Mouse (Mus musculus) cerebellum, adult 9-10 months (tissue): ENCODE results near the gene Plcb4.

Source experiments
- DNase-seq: peaks from one replicate; pipeline ENCODE4 v3.0.0; 2022

Gene Plcb4

DNA sequence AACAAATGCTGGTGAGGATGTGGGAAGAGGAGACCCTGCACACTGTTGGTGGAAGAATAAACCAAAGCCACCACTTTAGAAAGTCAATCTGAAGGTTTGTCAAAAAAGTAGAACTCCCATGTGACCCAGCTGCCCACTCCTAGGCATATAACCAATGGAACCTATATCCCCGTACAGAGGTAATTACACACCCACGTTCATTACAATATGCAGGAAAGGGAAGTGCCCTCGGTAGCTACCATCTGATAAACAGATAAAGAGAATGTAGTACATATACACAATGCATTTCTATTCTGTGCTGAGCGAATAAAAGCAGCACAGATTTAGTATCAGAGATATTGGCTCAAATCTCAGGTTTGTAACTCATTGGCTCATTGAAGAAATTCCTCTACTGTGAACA is 242.2 kb downstream of the Plcb4 start:
- no peak for DNase-seq

DNA sequence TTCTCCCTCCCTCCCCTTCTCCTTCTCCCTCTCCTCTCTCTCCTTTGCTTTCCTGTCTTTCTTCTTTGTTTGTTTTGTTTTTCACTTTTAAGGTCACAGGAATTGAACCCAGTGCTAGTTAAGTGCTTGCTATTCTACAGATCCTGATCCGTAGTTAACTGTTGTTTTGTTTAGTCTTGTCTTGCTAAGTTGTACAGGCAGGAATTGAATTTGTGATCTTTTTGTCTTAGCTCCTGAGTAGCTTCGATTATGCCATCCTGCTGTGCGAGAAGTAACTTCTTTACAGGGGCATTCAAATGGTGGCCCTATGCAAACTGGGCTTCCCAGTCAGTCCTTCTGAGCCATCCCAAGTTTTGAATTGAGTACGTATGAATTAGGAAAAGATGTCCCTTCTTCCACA is 245.5 kb downstream of the Plcb4 start:
- no peak for DNase-seq

DNA sequence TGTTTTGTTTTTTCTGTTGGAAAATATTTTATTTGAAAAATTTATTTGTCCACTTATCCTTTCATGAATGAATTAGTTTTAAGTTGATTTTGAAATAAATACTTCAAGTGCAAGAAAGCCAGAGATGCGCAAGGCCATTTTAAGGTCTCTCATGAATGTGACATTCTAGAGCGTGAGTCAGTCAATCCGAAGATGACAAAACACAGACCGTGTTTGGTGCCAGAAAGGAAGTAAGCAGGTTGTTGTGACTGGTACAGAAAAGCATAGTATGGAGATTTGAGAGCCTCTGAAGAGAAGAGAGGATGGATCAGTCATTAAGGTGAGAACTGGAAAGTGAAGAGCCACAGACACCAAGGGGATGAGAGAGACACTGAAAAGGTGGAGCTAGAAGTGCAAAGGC is 246.0 kb downstream of the Plcb4 start:
- DNase-seq, result no peak

DNA sequence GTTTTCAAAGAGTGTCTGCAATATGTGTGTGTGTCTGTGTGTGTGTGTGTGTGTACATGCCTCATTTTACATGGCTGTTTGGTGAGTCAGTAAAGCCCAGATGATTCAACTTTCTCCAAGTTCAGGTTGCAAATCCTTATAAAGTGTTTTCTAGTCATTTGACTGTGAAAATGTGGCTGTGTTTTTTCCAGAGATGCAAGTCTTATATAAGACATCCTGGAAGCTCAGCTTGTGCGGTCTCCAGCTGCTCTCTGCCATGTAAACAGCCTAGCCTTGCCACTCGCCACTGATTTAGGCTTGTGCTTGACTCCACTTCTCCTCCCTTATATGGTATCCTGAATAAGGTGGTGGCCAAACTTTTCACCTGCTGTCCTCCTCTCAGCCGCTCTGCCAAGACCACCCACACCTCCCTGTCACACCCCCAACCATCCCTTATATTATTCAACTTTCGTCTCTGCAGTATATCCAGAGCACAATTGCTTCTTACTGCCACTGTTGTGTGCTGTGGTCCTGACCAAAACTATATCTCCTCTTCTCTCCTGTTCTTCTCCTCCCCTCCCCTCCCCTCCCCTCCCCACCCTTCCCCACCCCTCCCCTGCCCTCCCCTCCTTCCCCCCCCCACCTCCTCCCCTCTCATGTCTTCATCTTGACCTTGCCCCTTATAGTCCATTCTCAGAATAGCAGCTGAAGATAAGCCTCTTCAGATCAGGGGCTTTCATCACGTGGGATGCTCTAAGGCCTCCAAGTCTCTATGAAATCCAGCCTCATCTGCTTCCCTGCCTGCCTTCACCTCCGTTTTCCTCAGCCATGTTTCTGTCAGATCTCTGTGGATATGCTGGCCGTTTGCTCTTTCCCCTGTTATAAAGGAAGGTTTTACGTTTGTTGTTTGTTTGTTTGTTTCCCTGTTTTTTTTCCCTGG is 255.8 kb downstream of the Plcb4 start:
- peak; percentile 63 for DNase-seq

DNA sequence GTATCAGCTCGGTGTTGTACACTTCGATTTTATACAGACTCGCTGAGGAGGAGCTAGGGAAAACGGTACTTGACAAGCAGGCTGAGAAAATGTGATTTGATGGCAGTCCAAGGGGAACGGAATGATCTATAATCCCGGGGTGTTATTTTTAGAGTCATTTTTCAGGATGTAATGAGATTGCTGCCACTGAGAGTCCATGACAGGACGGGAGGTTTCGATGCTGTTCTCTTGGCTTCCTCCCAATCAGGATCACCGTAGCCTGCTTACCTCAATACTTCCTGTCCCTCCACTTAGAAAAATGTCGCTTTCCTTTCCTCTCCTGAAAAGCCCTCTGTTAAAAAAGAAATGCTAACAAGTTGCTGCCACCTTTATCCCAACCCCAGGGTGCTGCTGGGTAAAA is 257.1 kb downstream of the Plcb4 start:
- DNase-seq, result peak; percentile 65

DNA sequence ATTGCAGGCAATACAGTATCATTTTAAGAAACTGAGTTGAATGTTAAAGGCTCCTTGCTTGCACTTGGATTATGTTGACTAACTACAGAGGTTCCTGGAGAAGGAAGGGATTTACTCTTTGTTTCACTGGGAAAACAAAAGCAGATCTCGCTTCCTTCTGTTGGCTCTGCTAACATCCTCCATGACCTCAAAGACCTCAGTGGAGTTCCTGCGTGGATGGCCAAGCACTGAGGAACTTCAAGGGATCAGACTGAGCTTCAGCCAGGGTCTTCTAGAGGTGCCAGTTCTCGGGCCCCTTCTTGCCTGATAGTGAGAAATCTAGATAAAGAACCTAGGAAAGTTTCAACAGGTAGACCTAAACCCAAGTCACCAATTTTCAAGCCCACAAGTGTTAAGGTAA is 258.2 kb downstream of the Plcb4 start:
- no peak for DNase-seq

DNA sequence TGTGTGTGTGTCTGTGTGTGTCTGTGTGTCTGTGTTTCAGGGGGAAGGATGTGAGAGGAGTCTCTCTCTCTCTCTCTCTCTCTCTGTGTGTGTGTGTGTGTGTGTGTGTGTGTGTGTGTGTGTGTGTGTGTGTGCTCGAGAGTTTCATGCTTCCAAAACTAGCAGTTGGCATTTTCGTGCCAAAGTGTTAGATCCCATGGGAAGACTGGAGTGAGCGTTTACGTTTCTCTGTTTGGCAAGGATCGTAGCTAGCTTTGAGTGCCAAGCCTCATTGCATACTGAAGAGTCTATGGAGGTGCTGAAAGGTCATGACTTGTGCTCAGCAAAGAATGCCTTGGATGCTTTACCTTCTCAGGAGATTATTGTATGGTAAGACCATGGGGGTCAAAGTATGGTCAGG is 259.3 kb downstream of the Plcb4 start:
- no peak for DNase-seq

DNA sequence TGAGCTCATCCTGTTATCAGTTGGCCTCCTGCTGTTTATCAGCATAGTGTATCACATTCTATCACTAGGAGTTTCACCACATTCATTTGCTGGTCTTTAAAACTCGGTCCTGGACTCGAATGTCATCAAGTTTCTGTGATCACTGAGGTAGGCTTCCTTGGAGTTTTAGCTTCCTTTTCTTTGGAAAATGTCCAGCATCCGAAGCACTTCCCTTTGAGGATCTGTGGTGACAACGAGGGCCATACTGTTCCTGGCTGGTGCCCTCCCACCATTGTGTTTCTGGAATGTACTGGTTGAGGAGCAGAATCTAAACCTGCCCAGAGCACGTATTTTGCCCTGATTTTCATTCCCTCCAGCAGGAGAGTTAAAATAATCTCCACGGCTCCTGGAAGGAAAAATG is 260.8 kb downstream of the Plcb4 start:
- no peak for DNase-seq

DNA sequence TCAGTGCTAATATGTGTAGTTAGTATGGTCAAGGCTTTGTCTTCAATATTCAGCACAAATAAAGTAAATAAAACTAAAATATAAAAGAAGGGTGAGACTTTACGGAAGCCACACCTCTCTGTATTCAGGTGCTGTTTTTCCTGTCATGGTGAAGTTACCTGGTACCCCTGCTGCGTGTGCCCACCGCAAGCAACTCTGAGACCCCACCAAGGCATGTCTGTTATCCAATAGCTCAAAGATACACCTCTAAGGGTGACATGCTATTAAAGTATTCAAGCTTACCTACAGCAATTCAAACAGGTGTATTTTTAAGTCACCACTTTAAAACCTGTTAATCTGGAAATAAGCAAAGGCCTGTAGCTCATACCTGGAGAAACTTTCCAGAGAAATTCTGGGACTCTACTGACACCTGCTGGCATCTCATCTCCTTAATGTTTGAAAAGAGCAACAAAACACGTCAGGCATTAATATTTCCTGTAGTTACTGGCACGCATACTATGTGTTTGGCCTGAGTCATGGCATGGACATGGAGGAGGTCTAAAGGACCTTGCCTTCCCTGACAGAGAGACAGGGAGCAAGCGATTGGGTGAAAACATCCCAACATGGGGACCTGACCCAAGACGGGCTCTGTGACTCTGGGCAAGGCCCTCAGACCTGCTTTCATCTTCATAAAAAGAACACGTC is 268.0 kb downstream of the Plcb4 start:
- DNase-seq, result peak; percentile 90

DNA sequence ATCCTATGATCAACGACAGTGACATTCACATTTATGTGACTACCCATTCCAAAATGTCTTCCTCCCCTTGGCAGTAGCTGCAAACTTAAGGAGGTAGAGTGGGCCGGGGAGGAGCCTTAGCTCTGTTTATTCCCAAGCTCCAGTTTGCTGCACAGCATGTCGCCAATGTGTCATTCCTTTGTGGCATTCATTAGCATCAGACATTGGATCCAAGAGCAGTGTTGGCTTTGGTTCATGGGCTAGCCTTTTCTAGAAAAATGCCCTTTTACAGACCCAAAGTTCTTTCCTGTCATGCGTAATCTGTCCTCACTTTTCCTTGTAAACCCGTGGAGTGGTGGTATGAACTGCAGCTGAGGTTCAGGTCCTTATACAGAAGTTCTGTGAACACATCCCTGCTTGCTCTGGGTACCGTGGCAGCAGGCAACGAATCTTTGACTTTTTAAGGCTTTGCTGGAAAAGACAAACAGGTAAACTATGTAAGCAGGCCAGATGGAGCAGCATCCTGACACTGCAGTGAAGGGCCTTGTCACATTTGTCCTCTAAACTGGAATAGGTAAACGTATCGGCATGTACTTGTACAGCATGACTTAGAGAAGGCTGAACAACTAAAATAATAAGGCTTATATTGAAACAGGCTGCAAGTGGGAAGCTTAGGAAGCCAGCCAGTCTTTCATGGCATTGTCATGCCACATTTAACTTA is 270.4 kb downstream of the Plcb4 start:
- peak; percentile 88 for DNase-seq

DNA sequence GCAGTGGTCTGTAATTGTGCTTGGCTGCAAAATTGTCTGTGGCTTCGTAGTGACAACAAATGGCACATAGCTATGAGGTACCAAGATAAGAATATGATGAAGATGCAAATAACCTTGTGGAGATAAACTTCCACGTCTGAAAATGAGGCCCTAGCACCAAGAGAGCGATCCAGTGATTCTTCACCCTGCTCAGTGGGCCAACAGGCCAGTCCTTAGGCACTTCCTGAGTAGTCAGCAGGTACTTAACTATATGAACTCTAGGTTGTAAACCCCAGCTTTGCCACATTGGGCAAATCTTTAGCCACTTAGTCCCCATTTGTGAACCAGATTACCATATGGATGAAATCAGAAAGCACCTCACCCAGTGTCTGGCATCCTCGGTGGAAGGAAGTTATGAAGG is 271.9 kb downstream of the Plcb4 start:
- DNase-seq, result no peak

DNA sequence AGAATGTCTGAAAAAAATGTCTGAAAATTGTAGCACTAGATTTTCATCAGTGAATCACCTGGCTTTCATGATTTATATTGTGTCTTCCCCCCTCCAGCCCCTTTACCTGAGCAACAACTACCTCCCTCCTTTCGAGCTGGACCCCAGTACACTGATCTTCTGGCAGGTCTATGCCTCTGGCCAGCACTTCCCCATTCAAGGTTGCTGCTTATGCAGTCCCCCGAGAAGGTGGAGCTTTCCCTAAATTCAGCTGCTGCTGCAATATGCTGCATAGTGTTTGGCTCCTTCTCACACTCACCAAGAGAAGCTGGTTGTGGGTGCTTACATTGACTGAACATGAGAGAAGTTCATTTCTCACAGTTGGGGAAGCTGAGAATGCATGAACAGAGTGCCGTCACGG is 273.8 kb downstream of the Plcb4 start:
- no peak for DNase-seq

DNA sequence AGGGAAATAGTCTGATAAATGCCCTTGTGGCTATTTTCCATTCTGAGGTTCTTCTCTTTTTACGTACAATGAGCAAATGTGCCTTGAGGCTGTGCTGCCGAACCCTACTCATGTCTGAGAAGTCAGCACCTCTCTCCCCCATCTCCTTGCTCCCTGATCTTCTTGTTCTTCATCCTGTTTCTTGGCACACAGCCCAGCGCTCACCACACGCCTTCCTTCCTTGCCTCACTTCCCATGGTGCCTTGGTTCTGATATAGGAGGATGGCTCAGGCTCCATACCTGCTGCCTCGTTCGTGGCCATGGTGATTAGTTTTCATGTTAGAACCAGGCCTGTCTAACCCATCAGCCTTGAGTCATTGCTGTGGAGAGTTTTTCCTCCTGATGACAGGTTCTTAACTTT is 277.6 kb downstream of the Plcb4 start:
- DNase-seq, result no peak

DNA sequence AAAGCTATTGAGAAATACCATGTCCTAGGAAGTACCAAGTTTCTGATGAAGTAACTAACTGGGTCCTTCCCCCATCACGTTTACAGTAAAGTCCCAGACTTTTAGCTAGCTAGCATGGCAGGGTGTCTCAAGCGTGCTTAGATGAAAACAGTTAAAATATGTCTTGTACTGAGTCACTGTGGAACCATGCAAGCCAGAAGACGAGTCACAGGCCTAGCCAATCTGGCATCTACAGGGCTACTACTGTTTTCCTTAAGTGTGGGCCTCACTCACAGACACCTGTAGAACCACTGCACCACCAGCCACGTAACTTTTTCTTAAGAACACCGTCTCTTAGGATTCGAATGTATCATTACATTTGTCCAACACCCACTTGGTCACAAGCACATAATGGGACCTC is 278.8 kb downstream of the Plcb4 start:
- DNase-seq, result no peak

DNA sequence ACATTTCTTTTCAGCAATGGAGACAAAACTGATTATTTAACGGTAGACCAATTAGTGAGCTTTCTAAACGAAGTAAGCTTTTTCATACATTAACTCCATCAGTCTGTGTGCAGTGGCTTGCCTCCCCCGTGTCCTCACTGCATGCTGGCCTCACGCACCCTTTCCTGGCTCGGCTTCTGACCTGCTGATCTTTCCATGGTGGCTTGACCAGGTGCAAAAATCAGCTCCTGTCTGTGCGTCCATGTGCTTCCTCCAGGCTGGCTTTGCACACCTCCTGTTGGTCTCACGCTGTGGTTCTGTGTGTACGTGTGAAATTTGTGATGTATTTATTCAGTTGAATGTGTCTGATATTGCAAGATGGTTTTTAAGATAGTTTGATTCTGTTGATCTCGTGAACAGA is 281.1 kb downstream of the Plcb4 start:
- DNase-seq, result peak; percentile 76

DNA sequence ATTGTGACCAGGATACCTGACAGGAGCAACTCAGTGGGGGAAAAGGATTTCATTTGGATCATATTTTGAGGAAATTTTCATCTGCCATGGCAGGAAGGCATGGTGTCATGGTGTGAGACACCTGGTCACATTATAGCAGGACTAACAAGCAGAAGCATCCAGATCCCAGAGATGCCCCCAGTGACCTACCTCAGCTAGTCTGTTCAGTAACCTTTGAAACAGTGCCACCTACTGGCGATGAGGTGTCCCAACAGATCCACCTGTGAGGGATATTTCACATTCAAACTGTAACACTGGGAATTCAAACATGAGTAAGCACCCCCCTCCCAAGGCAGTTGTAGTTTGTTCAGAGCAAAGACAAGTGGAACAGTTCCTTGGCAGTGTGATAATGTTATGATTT is 289.0 kb downstream of the Plcb4 start:
- no peak for DNase-seq

DNA sequence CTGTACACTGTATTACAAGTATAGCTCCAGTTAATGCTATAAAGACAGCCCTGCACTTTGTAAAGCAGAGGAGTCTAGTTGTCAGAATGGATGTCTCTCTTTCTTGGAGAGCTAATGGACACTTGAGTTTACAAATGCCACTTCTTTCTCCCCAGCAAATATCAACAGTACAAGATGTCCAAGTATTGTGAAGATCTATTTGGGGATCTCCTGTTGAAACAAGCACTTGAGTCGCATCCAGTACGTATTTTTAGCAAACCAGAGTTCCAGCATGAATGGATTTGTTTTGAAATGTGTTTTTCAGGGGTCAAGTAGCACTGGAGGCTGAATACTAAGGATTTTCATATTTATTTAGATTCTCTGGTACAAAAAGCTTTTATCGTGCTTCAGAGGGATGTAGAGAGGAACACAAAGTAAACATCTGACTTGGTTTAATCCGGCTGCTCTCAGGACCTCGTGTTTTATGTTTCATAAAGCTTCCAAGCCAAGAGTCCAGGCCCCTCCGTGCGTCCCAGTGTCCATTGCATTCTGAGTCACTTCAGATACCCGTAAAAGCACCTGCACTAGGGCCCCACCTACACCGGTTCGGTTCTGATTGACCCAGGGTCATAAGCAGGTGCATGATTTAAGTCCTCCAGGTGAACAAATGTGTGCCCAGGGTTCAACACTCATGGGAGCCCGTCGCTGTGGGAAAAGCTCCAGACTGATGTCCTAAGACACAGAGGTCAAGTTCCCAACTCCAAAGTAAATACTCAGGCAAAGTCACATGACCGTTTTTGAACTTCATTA is 296.1 kb downstream of the Plcb4 start:
- DNase-seq, result no peak

DNA sequence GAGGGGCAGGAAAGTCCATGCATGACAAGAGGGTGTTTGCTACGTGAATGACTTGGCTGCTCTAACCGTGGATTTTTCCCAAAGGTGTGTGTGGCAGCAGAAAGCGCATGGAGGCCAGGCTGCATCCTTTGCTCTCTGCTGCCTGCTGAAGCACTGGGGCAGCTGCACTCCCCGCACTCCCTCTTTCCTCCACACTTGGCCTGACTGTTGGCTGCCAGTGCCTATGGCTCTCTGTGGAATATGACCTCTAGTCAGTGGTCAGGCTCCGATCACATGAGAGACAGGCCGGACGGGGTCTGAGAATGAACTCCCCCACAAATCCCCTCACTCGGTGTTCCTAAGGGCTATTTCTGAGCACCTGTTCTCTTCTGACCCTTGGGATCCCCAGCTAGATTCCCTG is 297.0 kb downstream of the Plcb4 start:
- no peak for DNase-seq

DNA sequence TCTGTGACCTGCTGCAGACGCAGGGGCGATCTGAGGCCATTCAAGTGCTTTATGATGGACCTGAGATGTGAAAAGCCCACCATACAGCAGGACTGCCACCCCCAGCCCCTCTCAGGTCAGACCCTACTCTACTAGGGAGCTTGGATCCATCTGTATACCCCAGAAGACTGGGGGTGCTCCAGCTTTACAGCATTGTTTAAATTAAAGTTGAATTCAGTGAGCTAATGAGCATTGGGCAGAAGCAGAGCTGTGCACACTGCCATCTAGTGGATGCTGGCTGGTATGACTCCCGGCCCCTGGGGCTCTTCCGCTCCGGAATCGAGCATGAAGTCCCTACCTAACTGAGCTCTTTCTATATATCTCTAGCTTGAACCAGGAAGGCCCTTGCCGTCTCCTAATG is 298.9 kb downstream of the Plcb4 start:
- DNase-seq, result peak; percentile 73

DNA sequence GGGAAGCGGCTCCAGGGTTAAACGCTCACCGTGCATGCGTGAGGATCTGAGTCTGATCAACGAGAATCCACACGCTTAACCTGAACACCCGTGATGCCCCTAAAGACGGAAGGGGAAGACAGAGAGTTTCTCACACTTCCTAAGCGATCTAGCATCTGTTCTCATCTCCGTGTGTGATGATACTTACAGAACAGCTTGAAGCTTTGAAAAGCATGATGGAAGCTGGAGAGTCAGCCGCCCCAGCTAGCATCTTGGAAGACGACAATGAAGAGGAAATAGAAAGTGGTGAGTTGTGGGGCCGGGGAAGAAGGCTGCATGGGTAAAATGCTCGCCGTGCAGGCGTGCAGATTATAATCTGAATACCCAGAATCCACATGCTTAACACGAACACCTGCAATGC is 299.6 kb downstream of the Plcb4 start:
- no peak for DNase-seq

DNA sequence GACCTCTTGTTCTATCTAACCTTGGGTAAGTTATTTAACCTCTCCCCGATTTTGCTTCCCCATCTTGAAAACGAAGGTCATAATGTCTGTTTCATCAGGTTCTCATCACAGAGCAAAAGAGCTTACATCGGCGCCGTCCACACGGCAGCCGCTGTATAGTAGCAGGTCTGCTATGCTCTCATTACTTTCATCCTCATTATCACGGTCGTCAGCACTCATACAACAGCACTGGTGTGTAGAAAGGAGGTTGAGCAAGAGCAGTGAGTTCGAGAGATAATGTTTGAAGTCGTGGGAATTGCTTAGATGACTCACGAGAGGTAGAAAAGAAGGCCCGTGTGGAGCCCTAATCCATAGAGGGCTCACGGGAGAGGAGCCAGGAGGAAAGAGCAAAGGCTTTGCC is 304.3 kb downstream of the Plcb4 start:
- no peak for DNase-seq

DNA sequence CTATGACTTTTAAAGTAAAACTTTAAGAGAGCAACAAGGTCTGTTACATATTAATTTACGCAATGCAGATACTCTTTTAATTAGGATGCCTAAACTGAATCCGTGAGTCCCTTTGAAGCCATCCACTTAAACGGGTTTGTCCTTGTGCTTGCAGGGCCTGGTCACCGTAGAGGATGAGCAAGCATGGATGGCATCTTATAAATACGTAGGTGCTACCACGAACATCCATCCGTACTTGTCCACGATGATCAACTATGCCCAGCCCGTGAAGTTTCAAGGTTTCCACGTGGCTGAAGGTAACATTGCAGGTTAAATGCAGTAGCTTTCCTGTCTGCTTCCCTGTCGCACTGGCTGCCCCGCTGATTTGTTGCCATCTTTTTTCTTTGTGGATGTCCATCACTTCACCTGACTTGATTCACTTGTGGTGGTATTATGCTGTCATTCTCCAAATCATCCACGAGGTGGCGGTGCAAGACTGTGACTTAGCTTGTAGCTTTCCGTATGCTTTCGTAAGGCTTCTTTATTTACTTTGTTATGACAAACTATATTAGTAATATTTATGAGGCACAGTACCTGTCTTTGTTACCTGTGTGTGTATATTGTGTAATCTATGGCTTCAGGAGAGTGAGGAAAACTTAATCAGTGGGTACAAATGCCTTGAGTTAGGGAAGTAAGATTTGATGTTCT is 308.2 kb downstream of the Plcb4 start:
- peak; percentile 73 for DNase-seq
